Mouse (Mus musculus): ENCODE results near the gene Mgarp.

DNA sequence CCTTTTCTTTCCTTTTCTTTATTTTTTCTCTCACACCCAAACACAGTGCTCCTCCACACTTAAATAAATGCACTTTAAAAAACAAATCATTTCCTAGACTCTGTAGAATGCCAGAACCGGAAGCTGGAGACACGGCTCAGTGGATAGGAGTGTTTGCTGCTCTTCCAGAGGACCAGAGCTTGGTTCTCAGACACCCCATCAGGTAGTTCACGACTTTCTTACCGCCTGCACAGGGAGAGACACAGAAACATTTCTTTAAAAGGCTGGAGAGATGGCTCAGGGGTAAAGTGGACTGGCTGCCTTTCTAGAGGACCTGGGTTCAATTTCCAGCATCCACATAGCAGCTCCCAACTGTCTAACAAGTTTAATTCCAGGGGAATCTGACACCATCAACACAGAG, 3.0 kb upstream of the Mgarp start:
- no peak for TF ChIP-seq POLR2A (IDR thresholded peaks at IDR 0.05; ENCODE audit: low read depth, low read length)
- TF ChIP-seq CTCF (IDR thresholded peaks at IDR 0.05; ENCODE audit: extremely low read depth, insufficient read depth, insufficient read length, insufficient replicate concordance) = no peak
